Mouse (Mus musculus) layer of hippocampus, adult 9-10 months (tissue): ENCODE results near the gene Tmtc4.
A peak's percentile ranks its signal among the peaks of the same experiment; 100 is the strongest.

Experiments
- DNase-seq: peaks from one replicate; pipeline ENCODE4 v3.0.0; 2022; ENCODE audit warnings: low spot score

Gene Tmtc4

GRCm38 (mm10) chr14:122902136-122902535, 81.7 kb downstream of the Tmtc4 start:
- DNase-seq = no peak

- no peak for DNase-seq
Measured at GRCm38 (mm10) chr14:122901715-122902114, 82.1 kb downstream of the Tmtc4 start.

DNA sequence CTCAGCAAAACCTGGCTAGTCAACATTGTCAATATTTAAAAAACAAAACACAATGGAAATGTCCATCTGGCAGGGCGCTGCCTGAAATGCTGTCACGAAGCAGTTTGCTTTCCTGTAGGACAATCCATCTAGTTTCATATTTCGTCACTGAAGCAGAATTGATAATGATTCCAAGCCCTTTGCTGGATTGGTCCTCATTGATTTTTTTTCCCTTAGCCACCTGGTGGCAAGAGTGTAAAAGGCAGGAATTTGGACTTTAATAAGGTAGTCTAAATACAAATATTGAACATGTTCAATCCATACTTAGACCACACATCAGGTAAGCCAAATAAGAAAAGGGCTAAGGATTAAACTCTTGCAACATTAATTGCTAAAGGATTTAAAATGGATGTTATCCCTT, 82.7 kb downstream of the Tmtc4 start:
- DNase-seq = no peak

DNA sequence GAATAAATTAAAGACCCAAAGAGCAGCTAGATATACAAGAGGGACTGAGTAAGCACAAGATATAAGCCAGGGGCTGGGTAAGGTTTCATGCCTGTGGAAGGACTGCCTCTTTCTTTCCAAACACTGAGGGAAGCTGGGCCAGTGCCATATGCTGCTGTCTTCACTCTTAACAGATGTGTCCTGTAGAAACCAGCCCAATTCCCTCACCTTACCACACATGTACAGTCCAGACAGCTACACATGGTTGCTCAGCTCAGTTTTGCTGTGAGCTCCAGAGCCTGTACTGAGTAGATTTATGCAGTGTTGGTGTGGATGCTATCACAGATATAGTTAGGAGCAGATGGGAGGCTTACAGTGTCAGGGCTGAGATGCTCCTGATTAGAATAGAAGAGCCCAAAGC, 83.2 kb downstream of the Tmtc4 start:
- no peak for DNase-seq

GRCm38 (mm10) chr14:122898550-122898949, 85.3 kb downstream of the Tmtc4 start:
- no peak for DNase-seq

DNA sequence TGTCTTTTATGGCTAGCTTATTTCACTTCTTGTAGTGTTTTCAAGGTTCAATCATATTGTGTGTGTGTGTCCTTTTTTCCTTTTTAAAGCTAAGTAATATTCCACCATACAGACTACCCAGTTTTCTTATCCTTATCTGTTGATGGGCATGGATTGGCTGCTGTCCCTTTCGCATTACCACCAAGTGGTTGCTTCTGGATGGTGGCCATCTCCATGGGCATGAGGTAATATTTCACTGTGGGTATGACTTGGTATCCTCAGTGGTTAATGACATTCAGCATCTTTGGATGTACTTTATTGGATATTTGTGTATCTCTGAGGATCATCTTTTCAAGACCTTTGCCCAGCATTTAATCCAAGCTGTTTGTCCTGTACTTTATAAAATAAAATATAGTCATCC, 87.7 kb downstream of the Tmtc4 start:
- no peak for DNase-seq

DNA sequence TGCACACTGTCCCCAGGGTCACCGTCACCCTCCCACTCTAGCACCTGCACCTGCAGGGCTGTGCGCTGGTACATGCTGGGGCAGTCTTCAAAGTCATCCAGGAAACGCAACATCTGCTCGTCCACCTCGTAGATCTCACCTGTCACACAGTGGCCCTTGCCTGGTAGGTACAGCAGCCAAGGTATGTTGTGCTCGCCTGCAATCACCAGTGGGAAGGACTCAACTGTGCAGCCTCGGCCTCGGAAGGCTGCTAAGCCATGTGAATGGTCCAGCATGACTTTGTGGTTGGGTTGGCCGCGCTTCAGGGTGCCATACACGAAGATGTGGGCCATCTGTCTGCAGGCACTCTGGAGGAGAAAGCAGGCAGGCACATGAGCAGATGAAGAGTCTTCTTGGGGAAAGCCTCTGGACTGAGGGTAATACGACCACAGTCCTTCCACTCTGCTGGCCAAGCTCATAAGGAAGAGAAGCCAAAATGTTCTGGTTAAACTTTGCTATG, 92.3 kb downstream of the Tmtc4 start:
- no peak for DNase-seq

GRCm38 (mm10) chr14:122888480-122888872, 95.4 kb downstream of the Tmtc4 start:
- no peak for DNase-seq

GRCm38 (mm10) chr14:122887702-122888479, 95.9 kb downstream of the Tmtc4 start:
- DNase-seq = no peak

- no peak for DNase-seq
Measured at GRCm38 (mm10) chr14:122887278-122887677, 96.6 kb downstream of the Tmtc4 start.

DNA sequence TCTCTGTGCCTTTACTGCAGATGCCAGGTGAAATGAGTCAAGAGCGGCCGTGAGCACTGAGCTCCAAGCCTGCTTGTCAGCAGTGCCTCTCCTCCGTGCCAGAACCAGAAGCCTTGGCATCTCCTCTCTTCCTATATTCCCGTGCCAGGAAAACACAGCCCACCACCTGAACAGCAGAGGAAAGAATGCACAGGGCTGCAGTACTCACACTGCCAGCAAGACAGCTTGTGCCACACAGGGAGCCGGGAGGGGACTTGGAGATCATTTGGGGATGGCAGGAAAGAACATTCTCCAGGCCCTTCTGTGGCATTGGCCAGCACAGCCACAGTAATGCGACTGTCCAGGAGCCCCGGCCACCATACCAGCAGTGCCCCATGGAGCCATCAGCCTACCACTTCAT, 97.9 kb downstream of the Tmtc4 start:
- peak; percentile 31 for DNase-seq

DNA sequence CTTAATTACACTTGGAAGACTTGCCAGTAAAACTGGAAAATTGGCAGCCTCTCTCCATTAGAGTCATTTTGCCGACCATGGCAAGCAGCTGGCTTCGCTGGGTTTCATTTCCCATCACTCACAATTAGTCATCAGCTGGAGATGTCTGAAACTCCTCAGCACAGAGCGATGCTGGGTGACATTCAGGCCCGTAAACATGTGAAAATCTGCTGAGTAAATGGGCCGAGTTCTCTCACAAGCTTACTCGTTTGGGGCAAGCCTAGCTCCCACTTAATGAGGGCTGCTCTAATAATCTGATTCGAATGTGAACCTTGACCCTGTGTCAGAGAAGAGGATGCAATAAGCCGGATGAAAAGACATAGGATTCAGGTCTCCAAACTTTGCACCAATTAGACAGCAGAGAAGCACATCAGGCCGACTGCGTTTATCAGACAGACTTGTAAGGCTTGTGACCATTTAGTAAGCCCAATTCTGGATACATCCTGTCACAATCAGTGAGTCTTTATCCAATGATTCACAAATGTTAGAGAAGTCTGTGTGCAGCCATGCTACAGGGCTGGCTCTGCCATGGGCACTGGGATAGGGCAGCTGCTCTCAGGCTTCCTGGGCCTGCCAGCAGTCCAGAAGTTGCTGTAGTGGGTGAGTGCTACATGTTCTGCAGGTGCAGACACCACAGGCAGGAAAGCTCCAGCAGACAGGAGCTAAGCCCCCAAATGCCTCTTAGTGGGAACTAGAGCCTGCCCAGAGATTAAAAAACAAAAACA, 99.8 kb downstream of the Tmtc4 start:
- DNase-seq = peak; percentile 54

DNA sequence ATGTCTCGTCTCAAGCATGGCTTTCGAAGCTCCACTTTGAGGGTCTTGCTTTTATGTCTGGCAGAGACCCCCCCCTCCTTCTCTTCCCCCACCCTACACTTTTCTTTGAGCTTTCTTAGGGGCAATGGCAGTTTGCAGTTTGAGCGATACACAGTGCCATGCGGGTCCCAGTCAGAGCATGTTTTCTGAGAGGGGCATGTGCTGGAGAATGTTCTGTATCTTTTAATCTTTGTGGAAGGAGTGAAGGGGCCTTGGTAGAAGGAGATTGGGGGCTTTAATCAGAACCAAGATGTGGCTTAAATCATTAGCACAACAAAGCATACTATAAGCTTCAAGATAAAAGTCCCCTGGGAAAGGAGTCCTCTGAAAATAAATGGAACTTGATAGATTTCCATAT, 100.4 kb downstream of the Tmtc4 start:
- DNase-seq = no peak

GRCm38 (mm10) chr14:122882795-122883409, 100.9 kb downstream of the Tmtc4 start:
- peak; percentile 35 for DNase-seq

DNA sequence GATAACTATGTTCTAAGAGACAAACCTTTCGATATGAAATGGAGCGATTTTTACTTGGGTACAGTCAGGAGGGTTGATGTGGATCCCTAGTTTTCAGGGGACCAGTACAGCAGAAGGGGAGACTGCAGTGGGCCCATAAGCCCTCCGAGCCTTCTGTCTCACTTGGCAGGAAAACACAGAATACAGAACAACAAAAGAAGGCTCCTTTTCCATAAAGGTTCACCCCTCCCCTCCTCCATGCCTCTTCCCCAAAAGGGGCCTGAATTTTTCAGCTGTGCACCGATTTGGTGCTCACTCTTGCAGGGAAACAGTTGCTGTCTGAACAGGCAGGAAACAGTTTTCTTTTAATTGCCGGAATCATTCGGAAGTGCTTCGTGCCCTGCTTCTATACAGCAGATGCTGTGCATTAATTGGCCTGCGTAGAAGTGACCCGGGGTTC, 101.6 kb downstream of the Tmtc4 start:
- no peak for DNase-seq

GRCm38 (mm10) chr14:122881699-122882098, 102.1 kb downstream of the Tmtc4 start:
- no peak for DNase-seq

DNA sequence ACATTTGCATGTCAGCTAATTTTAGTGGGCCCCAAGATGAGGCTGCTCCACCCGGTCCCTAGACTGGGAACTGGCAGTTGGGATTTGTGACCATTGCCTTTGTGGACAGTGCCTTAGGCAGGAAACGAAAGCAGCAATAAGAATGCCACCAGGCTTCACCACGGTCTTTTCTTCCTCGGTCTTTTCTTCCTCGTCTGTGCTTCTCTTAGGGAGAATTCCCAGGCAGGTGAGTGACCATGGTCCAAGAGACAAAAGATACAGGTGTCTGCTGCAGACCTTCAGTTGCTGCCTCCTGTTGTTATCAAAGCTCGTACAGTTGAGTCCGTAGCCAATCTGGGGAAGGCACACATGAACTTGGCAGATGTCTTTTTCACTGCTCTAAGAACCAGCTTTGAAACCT, 103.5 kb downstream of the Tmtc4 start:
- DNase-seq = no peak

GRCm38 (mm10) chr14:122877787-122878186, 106.0 kb downstream of the Tmtc4 start:
- DNase-seq = no peak

DNA sequence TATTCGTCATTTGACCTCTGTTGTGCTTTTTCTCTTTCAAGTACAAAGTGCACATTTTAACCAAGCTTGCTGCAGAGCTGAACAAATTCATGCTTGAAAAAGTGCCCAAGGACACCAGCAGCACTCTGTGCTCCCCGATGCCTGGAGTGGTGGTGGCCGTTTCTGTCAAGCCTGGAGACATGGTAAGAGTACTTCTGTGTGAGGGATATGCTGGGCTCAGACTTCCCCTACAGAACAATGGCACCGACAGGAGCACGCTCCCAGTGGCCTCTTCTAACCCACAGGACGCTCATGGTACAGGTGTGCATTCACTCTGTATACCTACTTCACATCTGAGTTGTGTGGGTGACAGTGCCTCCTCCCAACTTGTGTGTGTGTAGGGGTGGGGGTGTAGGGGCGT, 107.1 kb downstream of the Tmtc4 start:
- DNase-seq = no peak

GRCm38 (mm10) chr14:122876163-122876562, 107.7 kb downstream of the Tmtc4 start:
- DNase-seq = peak; percentile 71

GRCm38 (mm10) chr14:122875636-122876035, 108.2 kb downstream of the Tmtc4 start:
- DNase-seq = no peak

DNA sequence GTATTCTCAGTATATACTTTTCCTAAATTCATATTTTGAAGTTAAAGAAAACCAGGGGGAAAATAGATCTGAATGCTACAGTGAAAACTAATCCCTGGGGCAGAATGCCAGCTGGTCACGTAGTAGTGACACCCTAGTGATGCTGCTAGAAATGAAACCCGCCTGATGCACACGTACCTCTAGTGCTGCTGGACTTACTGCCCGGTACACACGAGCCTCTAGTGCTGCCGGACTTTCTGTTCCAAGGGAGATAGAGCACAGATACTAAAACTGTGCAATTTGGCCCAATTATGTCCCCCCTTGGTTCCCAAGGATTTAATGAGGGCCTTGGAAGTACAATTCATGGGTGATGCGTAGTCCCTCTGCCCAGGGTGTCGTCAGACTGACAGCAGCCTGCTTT, 108.8 kb downstream of the Tmtc4 start:
- DNase-seq = no peak

- DNase-seq = no peak
Measured at GRCm38 (mm10) chr14:122872612-122873011, 111.2 kb downstream of the Tmtc4 start.
